Mouse (Mus musculus): ENCODE measurements around the gene Btbd11. TPM values are rescaled to one million over a fixed set of nuclear protein-coding genes. Genes with fewer than 3 reads are reported as not detected.

Gene Btbd11
- polyA plus RNA-seq, 1 experiment from 2014 or later: 6.5 TPM

- no peak overlapping the region for H3K9ac ChIP-seq (ENCODE audit: low read length)
- no peak overlapping the region for H3K4me2 ChIP-seq (ENCODE audit: low read depth, low read length, severe bottlenecking)
- 95% methylated on average over 2 of the region's 2 CpGs for WGBS
- no peaks in the 10 kb centered on the region for H3K4me1 ChIP-seq (replicated peaks; ENCODE audit: control insufficient read depth, insufficient read depth, low read length)
- H3K4me3 ChIP-seq (ENCODE audit: low read depth, low read length): no peak overlapping the region
- no peaks in the 10 kb centered on the region for H3K36me3 ChIP-seq (ENCODE audit: control insufficient read depth, insufficient read depth, low read length)
- H3K27ac ChIP-seq (ENCODE audit: low read depth, low read length): no peak overlapping the region
- DNase-seq (ENCODE audit: low spot score): no peak
- no peak for ATAC-seq (replicated peaks; ENCODE audit: low FRiP score)
- H3K27me3 ChIP-seq (ENCODE audit: control insufficient read depth, insufficient read depth, low read length): no peaks in the 10 kb centered on the region
- H3K9me3 ChIP-seq (ENCODE audit: control insufficient read depth, low read length): no peaks in the 10 kb centered on the region
Observed at GRCm38 (mm10) chr10:85496981-85497380, 110.4 kb downstream of the Btbd11 start.

- DNase-seq (ENCODE audit: low spot score): no peak
Observed at GRCm38 (mm10) chr10:85497931-85498330, 111.3 kb downstream of the Btbd11 start.

GRCm38 (mm10) chr10:85500573-85501155 is 114.0 kb downstream of the Btbd11 start:
- Histone ChIP-seq H3K4me2 (ENCODE audit: low read depth, low read length, severe bottlenecking) (no peak overlapping the region), H3K27me3 (ENCODE audit: control insufficient read depth, insufficient read depth, low read length) (no peaks in the 10 kb centered on the region), H3K36me3 (ENCODE audit: control insufficient read depth, insufficient read depth, low read length) (no peaks in the 10 kb centered on the region), H3K4me1 (replicated peaks; ENCODE audit: control insufficient read depth, insufficient read depth, low read length) (no peaks in the 10 kb centered on the region), H3K27ac (ENCODE audit: low read depth, low read length) (no peak overlapping the region), H3K9me3 (ENCODE audit: control insufficient read depth, low read length) (no peaks in the 10 kb centered on the region), H3K9ac (ENCODE audit: low read length) (no peak overlapping the region), H3K4me3 (ENCODE audit: low read depth, low read length) (no peak overlapping the region)
- ATAC-seq (replicated peaks; ENCODE audit: low FRiP score) (no peak), DNase-seq (ENCODE audit: low spot score) (no peak)
- 85% methylated on average over 9 of the region's 9 CpGs for WGBS

More at GRCm38 (mm10) chr10:85497931-85498330, 111.3 kb downstream of the Btbd11 start:
- Histone ChIP-seq H3K4me2 (ENCODE audit: low read depth, low read length, severe bottlenecking) (no peak overlapping the region), H3K4me1 (replicated peaks; ENCODE audit: control insufficient read depth, insufficient read depth, low read length) (no peaks in the 10 kb centered on the region), H3K36me3 (ENCODE audit: control insufficient read depth, insufficient read depth, low read length) (no peaks in the 10 kb centered on the region), H3K9me3 (ENCODE audit: control insufficient read depth, low read length) (no peaks in the 10 kb centered on the region), H3K4me3 (ENCODE audit: low read depth, low read length) (no peak overlapping the region), H3K27ac (ENCODE audit: low read depth, low read length) (no peak overlapping the region), H3K9ac (ENCODE audit: low read length) (no peak overlapping the region), H3K27me3 (ENCODE audit: control insufficient read depth, insufficient read depth, low read length) (no peaks in the 10 kb centered on the region)
- 88% methylated on average over 5 of the region's 5 CpGs for WGBS
- ATAC-seq (replicated peaks; ENCODE audit: low FRiP score): no peak

- DNase-seq (ENCODE audit: low spot score): no peak
- Histone ChIP-seq H3K27ac (ENCODE audit: low read depth, low read length) (no peak overlapping the region), H3K9me3 (ENCODE audit: control insufficient read depth, low read length) (no peaks in the 10 kb centered on the region), H3K9ac (ENCODE audit: low read length) (no peak overlapping the region), H3K4me2 (ENCODE audit: low read depth, low read length, severe bottlenecking) (no peak overlapping the region), H3K27me3 (ENCODE audit: control insufficient read depth, insufficient read depth, low read length) (no peaks in the 10 kb centered on the region), H3K4me3 (ENCODE audit: low read depth, low read length) (no peak overlapping the region), H3K4me1 (replicated peaks; ENCODE audit: control insufficient read depth, insufficient read depth, low read length) (no peaks in the 10 kb centered on the region), H3K36me3 (ENCODE audit: control insufficient read depth, insufficient read depth, low read length) (no peaks in the 10 kb centered on the region)
- no peak for ATAC-seq (replicated peaks; ENCODE audit: low FRiP score)
- WGBS: 64% methylated on average over 5 of the region's 5 CpGs
Observed at GRCm38 (mm10) chr10:85501966-85502566, 115.5 kb downstream of the Btbd11 start.

GRCm38 (mm10) chr10:85502656-85503055 is 116.0 kb downstream of the Btbd11 start:
- H3K27me3 ChIP-seq (ENCODE audit: control insufficient read depth, insufficient read depth, low read length): no peaks in the 10 kb centered on the region
- no peaks in the 10 kb centered on the region for H3K36me3 ChIP-seq (ENCODE audit: control insufficient read depth, insufficient read depth, low read length)
- WGBS: 74% methylated on average over 9 of the region's 9 CpGs
- DNase-seq (ENCODE audit: low spot score) (no peak), ATAC-seq (replicated peaks; ENCODE audit: low FRiP score) (no peak)
- H3K4me2 ChIP-seq (ENCODE audit: low read depth, low read length, severe bottlenecking): no peak overlapping the region
- H3K4me1 ChIP-seq (replicated peaks; ENCODE audit: control insufficient read depth, insufficient read depth, low read length): no peaks in the 10 kb centered on the region
- no peak overlapping the region for H3K4me3 ChIP-seq (ENCODE audit: low read depth, low read length)
- no peak overlapping the region for H3K27ac ChIP-seq (ENCODE audit: low read depth, low read length)
- no peaks in the 10 kb centered on the region for H3K9me3 ChIP-seq (ENCODE audit: control insufficient read depth, low read length)
- no peak overlapping the region for H3K9ac ChIP-seq (ENCODE audit: low read length)

GRCm38 (mm10) chr10:85503453-85503852 is 116.8 kb downstream of the Btbd11 start:
- Histone ChIP-seq H3K9ac (ENCODE audit: low read length) (no peak overlapping the region), H3K36me3 (ENCODE audit: control insufficient read depth, insufficient read depth, low read length) (no peaks in the 10 kb centered on the region), H3K27ac (ENCODE audit: low read depth, low read length) (no peak overlapping the region), H3K27me3 (ENCODE audit: control insufficient read depth, insufficient read depth, low read length) (no peaks in the 10 kb centered on the region), H3K4me3 (ENCODE audit: low read depth, low read length) (no peak overlapping the region), H3K9me3 (ENCODE audit: control insufficient read depth, low read length) (no peaks in the 10 kb centered on the region), H3K4me1 (replicated peaks; ENCODE audit: control insufficient read depth, insufficient read depth, low read length) (no peaks in the 10 kb centered on the region), H3K4me2 (ENCODE audit: low read depth, low read length, severe bottlenecking) (no peak overlapping the region)
- WGBS: 94% methylated on average over 7 of the region's 7 CpGs
- ATAC-seq (replicated peaks; ENCODE audit: low FRiP score): no peak
- DNase-seq (ENCODE audit: low spot score): no peak

GRCm38 (mm10) chr10:85507270-85508050 is 120.8 kb downstream of the Btbd11 start:
- no peaks in the 10 kb centered on the region for H3K36me3 ChIP-seq (ENCODE audit: control insufficient read depth, insufficient read depth, low read length)
- no peaks in the 10 kb centered on the region for H3K27me3 ChIP-seq (ENCODE audit: control insufficient read depth, insufficient read depth, low read length)
- ATAC-seq (replicated peaks; ENCODE audit: low FRiP score) (no peak), DNase-seq (ENCODE audit: low spot score) (no peak)
- H3K4me2 ChIP-seq (ENCODE audit: low read depth, low read length, severe bottlenecking): no peak overlapping the region
- WGBS: 74% methylated on average over 7 of the region's 7 CpGs
- H3K4me1 ChIP-seq (replicated peaks; ENCODE audit: control insufficient read depth, insufficient read depth, low read length): no peaks in the 10 kb centered on the region
- H3K27ac ChIP-seq (ENCODE audit: low read depth, low read length): no peak overlapping the region
- H3K9ac ChIP-seq (ENCODE audit: low read length): no peak overlapping the region
- H3K9me3 ChIP-seq (ENCODE audit: control insufficient read depth, low read length): no peaks in the 10 kb centered on the region; the same call in 1 of the 2 replicates
- H3K4me3 ChIP-seq (ENCODE audit: low read depth, low read length): no peak overlapping the region

- Histone ChIP-seq H3K9me3 (ENCODE audit: control insufficient read depth, low read length) (no peaks in the 10 kb centered on the region; the same call in 1 of the 2 replicates), H3K36me3 (ENCODE audit: control insufficient read depth, insufficient read depth, low read length) (no peaks in the 10 kb centered on the region), H3K4me2 (ENCODE audit: low read depth, low read length, severe bottlenecking) (no peak overlapping the region), H3K4me3 (ENCODE audit: low read depth, low read length) (no peak overlapping the region), H3K9ac (ENCODE audit: low read length) (no peak overlapping the region), H3K27me3 (ENCODE audit: control insufficient read depth, insufficient read depth, low read length) (no peaks in the 10 kb centered on the region), H3K4me1 (replicated peaks; ENCODE audit: control insufficient read depth, insufficient read depth, low read length) (no peaks in the 10 kb centered on the region), H3K27ac (ENCODE audit: low read depth, low read length) (no peak overlapping the region)
- ATAC-seq (replicated peaks; ENCODE audit: low FRiP score): no peak
- WGBS: 84% methylated on average over 5 of the region's 5 CpGs
- DNase-seq (ENCODE audit: low spot score): no peak
Observed at GRCm38 (mm10) chr10:85508193-85508794, 121.7 kb downstream of the Btbd11 start.

Data from forebrain, embryonic 11.5 days (tissue).